Mouse (Mus musculus): ENCODE results near the gene Ltc4s.

DNA sequence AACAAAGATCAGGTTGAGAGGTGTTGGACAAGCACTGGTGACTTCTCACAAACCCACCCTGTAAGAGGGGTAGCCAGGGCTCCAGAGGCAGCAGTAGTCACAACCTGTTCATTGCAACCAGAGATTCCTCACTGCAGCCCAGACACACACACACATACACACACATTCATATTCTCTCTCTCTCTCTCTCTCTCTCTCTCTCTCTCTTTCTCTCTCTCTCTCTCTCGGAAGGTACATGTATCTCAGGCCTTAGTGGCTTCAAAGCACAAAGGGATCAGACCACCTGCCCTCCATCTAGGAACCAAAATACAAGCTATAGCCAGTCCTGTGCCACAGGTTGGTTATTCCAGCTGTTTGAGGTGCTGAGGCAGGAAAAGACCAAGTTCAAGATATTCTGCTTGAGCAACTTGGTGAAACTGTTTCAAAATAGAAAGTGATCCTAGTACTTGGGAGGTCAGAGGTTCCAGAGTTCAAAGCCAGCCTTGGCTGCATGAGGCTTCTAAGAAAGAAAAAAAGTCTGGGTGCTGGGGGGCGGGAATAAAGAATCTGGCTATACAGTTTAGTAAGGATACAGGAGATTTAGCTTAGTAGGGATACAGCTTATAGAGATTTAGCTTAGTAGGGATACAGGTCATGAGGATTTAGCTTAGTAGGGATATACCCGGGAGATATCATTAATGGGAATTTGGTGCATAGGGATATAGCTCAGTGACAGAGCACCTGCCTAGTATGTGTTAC is 26.9 kb downstream of the Ltc4s start:
- TF ChIP-seq MAX (IDR thresholded peaks at IDR 0.05) (no peak), USF1 (IDR thresholded peaks at IDR 0.05; ENCODE audit: low read depth) (no peak), CEBPB (IDR thresholded peaks at IDR 0.05; ENCODE audit: low read depth) (no peak), CTCF (IDR thresholded peaks at IDR 0.05; ENCODE audit: control insufficient read depth, insufficient read depth, insufficient read length) (no peak), MYOD1 (IDR thresholded peaks at IDR 0.05; ENCODE audit: control insufficient read depth, insufficient read length, low read depth) (no peak)

Measured in C2C12 (cell line).